Mouse (Mus musculus) adrenal gland, adult 8-10 months (tissue): ENCODE data around the gene Ift22. TPM values are rescaled to one million over a fixed set of nuclear protein-coding genes. Genes with fewer than 3 reads are reported as not detected.
"Not testable (repeated sequence)": the region's sequence is repeated elsewhere in the genome, so short reads cannot be mapped to it uniquely, and the experiment has no call there.

ENCODE experiments used
- DNase-seq: peaks from one replicate; pipeline ENCODE4 v3.0.0; 2022
- total RNA-seq, 4 experiments: library from RNA; stranded (reverse); gene quantifications; 2 replicates each; pipeline ENCODE4 v1.2.4; 2022

Ift22 gene
- total RNA-seq, 4 experiments from 2014 or later: 30.5 to 53.5 (median 41.9) TPM

- DNase-seq: not testable (repeated sequence)
Observed at GRCm38 (mm10) chr5:136949551-136950336, 41.8 kb downstream of the Ift22 start.

- DNase-seq: no peak
Observed at GRCm38 (mm10) chr5:136950521-136950920, 42.6 kb downstream of the Ift22 start.

GRCm38 (mm10) chr5:136952153-136952552 is 44.2 kb downstream of the Ift22 start:
- no peak for DNase-seq

- DNase-seq: peak; percentile 96
Observed at GRCm38 (mm10) chr5:136953015-136953414, 45.1 kb downstream of the Ift22 start, which contains the start of gene Fis1. Gene Fis1, plus strand, starts transcription at chr5:136953275.

GRCm38 (mm10) chr5:136953440-136953951 is 45.5 kb downstream of the Ift22 start:
- DNase-seq: peak; percentile 45

GRCm38 (mm10) chr5:136955622-136956021 is 47.7 kb downstream of the Ift22 start:
- DNase-seq: no peak

- no peak for DNase-seq
Observed at GRCm38 (mm10) chr5:136957250-136957649, 49.3 kb downstream of the Ift22 start.

GRCm38 (mm10) chr5:136958991-136959605 is 51.1 kb downstream of the Ift22 start:
- no peak for DNase-seq

- no peak for DNase-seq
Observed at GRCm38 (mm10) chr5:136960053-136960452, 52.1 kb downstream of the Ift22 start.

- no peak for DNase-seq
Observed at GRCm38 (mm10) chr5:136961334-136961982, 53.5 kb downstream of the Ift22 start.

- peak; percentile 86 for DNase-seq
Observed at GRCm38 (mm10) chr5:136961983-136962461, 54.1 kb downstream of the Ift22 start.

GRCm38 (mm10) chr5:136962501-136962900 is 54.6 kb downstream of the Ift22 start:
- peak; percentile 65 for DNase-seq

- DNase-seq: no peak
Observed at GRCm38 (mm10) chr5:136962966-136963540, 55.1 kb downstream of the Ift22 start.

Other genes with a start within 250 kb of the Ift22 start
- not detected for gene Myl10, start 215.0 kb upstream of the Ift22 start, total RNA-seq
- gene Col26a1, start 24.9 kb upstream of the Ift22 start, total RNA-seq: 1 to 10 TPM in 2 of 4 experiments, under 1 TPM in 2; 0.22 to 1.4 (median 0.94) TPM
- 100 to 1,000 TPM; 210 to 255 (median 217) TPM for gene Fis1, start 45.1 kb downstream of the Ift22 start, total RNA-seq
- gene Cldn15, start 58.5 kb downstream of the Ift22 start, total RNA-seq: 10 to 100 TPM in 3 of 4 experiments, 1 to 10 TPM in 1; 9.5 to 13.7 (median 12.1) TPM
- gene Plod3, start 78.9 kb downstream of the Ift22 start, total RNA-seq: 10 to 100 TPM; 68.6 to 74.5 (median 72.1) TPM
- 10 to 100 TPM; 77.8 to 96.8 (median 83.5) TPM for gene Znhit1, start 79.9 kb downstream of the Ift22 start, total RNA-seq
- gene Vgf, start 118.2 kb downstream of the Ift22 start, total RNA-seq: 10 to 100 TPM in 2 of 4 experiments, 1 to 10 TPM in 2; 4.4 to 20.9 (median 9.9) TPM
- 100 to 1,000 TPM; 104 to 120 (median 106) TPM for gene Ap1s1, start 138.0 kb downstream of the Ift22 start, total RNA-seq
- 1 to 10 TPM; 2.7 to 9.5 (median 6.5) TPM for gene Serpine1, start 164.1 kb downstream of the Ift22 start, total RNA-seq
- 10 to 100 TPM; 44.0 to 57.1 (median 54.0) TPM for gene Trim56, start 208.1 kb downstream of the Ift22 start, total RNA-seq
- gene Muc3, start 241.2 kb downstream of the Ift22 start, total RNA-seq: not detected